Mouse (Mus musculus): ENCODE measurements around the gene Gata1. TPM values are rescaled to one million over a fixed set of nuclear protein-coding genes. Genes with fewer than 3 reads are reported as not detected.

Gene Gata1
- polyA plus RNA-seq, 1 experiment from 2014 or later = not detected

DNA sequence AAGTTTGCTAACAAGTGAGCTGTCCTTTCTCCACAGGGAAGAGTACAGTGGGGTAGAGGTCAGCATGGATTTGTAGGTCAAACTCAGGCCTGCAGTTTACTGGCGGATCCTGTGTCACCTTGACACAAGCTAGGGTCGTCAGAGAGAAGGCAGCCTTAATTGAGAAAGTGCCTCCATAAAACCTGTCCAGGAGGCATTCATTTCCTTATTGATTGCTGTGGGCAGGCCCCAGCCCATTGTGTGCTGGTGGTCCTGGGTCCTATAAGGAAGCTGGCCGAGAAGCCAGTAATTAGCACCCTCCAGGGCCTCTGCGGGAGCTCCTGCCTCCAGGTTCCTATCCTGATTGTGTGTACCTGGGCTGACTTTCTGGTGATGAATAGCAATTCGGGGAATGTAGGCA lies 24.1 kb upstream of the Gata1 start:
- H3K4me3 ChIP-seq (replicated peaks) = no peak overlapping the region
- H3K4me2 ChIP-seq = no peak overlapping the region
- no peak overlapping the region for H3K9ac ChIP-seq (replicated peaks)
- no peaks in the 10 kb centered on the region for H3K9me3 ChIP-seq (replicated peaks)
- ATAC-seq (ENCODE audit: low FRiP score) = no peak
- no peak overlapping the region for H3K27ac ChIP-seq (replicated peaks)
- H3K4me1 ChIP-seq = no peaks in the 10 kb centered on the region
- H3K27me3 ChIP-seq (replicated peaks) = no peaks in the 10 kb centered on the region
- no peaks in the 10 kb centered on the region for H3K36me3 ChIP-seq
- 19% methylated on average over 5 of the region's 5 CpGs for WGBS

GRCm38 (mm10) chrX:8000546-8001192 lies 22.8 kb upstream of the Gata1 start:
- H3K4me3 ChIP-seq (replicated peaks) = no peak overlapping the region
- no peaks in the 10 kb centered on the region for H3K9me3 ChIP-seq (replicated peaks)
- no peak overlapping the region for H3K27ac ChIP-seq (replicated peaks)
- no peak overlapping the region for H3K4me2 ChIP-seq
- 80% methylated on average over 3 of the region's 3 CpGs for WGBS
- H3K27me3 ChIP-seq (replicated peaks) = no peaks in the 10 kb centered on the region
- H3K4me1 ChIP-seq = no peaks in the 10 kb centered on the region
- ATAC-seq (ENCODE audit: low FRiP score) = no peak
- no peak overlapping the region for H3K9ac ChIP-seq (replicated peaks)
- H3K36me3 ChIP-seq = no peaks in the 10 kb centered on the region

- no peak for ATAC-seq (ENCODE audit: low FRiP score)
- Histone ChIP-seq H3K9ac (replicated peaks) (no peak overlapping the region), H3K4me3 (replicated peaks) (no peak overlapping the region), H3K27me3 (replicated peaks) (no peaks in the 10 kb centered on the region), H3K27ac (replicated peaks) (no peak overlapping the region), H3K4me2 (no peak overlapping the region), H3K4me1 (no peaks in the 10 kb centered on the region), H3K9me3 (replicated peaks) (no peaks in the 10 kb centered on the region), H3K36me3 (no peaks in the 10 kb centered on the region)
- 79% methylated on average over 10 of the region's 10 CpGs for WGBS
Measured at GRCm38 (mm10) chrX:7993068-7993735, 15.3 kb upstream of the Gata1 start.

DNA sequence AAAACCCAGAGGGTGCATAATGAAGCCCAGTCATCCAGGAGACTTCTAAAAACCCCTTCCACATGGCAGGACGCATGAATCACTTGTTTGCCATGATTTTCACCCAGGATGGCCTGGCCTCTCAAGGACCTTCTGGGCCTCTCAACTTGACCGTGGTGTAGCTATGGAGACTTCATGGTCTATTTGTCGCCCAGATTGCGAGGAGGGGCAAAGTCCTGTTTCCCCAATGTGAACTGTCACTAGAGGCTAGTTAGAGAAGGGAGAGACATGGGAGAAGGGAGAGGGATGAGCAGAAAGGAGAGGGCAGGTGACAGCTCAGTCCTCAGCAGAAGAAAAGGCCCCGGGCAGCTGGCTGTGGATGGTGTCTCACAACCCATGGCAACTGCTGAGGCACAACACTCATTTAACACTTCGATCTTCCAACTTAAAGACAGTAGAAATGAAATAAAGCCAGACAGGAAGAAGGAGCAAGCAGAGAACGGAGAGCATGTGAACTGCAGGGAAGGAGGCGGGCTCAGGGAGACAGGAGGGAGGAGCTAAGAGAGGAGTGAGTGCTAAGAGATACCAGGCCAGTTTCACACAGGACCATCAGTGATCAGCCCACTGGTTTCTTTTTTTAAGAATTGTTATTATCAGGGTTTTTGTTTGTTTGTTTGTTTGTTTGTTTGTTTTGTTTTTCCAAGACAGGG lies 14.7 kb upstream of the Gata1 start:
- Histone ChIP-seq H3K4me2 (no peak overlapping the region), H3K9me3 (replicated peaks) (no peaks in the 10 kb centered on the region), H3K27ac (replicated peaks) (no peak overlapping the region), H3K36me3 (no peaks in the 10 kb centered on the region), H3K4me3 (replicated peaks) (no peak overlapping the region), H3K27me3 (replicated peaks) (no peaks in the 10 kb centered on the region), H3K4me1 (no peaks in the 10 kb centered on the region), H3K9ac (replicated peaks) (no peak overlapping the region)
- no peak for ATAC-seq (ENCODE audit: low FRiP score)
- 63% methylated on average over 8 of the region's 8 CpGs for WGBS

GRCm38 (mm10) chrX:7981368-7981767 lies 3.5 kb upstream of the Gata1 start:
- H3K27me3 ChIP-seq (replicated peaks) = no peaks in the 10 kb centered on the region
- no peak overlapping the region for H3K4me2 ChIP-seq
- no peak overlapping the region for H3K27ac ChIP-seq (replicated peaks)
- no peak overlapping the region for H3K4me3 ChIP-seq (replicated peaks)
- 81% methylated on average over 7 of the region's 7 CpGs for WGBS
- no peaks in the 10 kb centered on the region for H3K9me3 ChIP-seq (replicated peaks)
- H3K4me1 ChIP-seq = no peaks in the 10 kb centered on the region
- H3K36me3 ChIP-seq = no peaks in the 10 kb centered on the region
- H3K9ac ChIP-seq (replicated peaks) = no peak overlapping the region
- ATAC-seq (ENCODE audit: low FRiP score) = no peak

GRCm38 (mm10) chrX:7971292-7971691 lies 6.6 kb downstream of the Gata1 start:
- Histone ChIP-seq H3K27me3 (replicated peaks) (no peaks in the 10 kb centered on the region), H3K9me3 (replicated peaks) (no peaks in the 10 kb centered on the region), H3K4me2 (no peak overlapping the region), H3K9ac (replicated peaks) (no peak overlapping the region), H3K27ac (replicated peaks) (no peak overlapping the region), H3K4me3 (replicated peaks) (no peak overlapping the region), H3K4me1 (no peaks in the 10 kb centered on the region), H3K36me3 (no peaks in the 10 kb centered on the region)
- ATAC-seq (ENCODE audit: low FRiP score) = no peak
- 74% methylated on average over 4 of the region's 4 CpGs for WGBS

GRCm38 (mm10) chrX:7968899-7969298 lies 9.0 kb downstream of the Gata1 start:
- no peaks in the 10 kb centered on the region for H3K9me3 ChIP-seq (replicated peaks)
- 82% methylated on average over 3 of the region's 3 CpGs for WGBS
- H3K9ac ChIP-seq (replicated peaks) = no peak overlapping the region
- H3K27ac ChIP-seq (replicated peaks) = no peak overlapping the region
- H3K4me2 ChIP-seq = no peak overlapping the region
- H3K4me1 ChIP-seq = no peaks in the 10 kb centered on the region
- no peak for ATAC-seq (ENCODE audit: low FRiP score)
- no peak overlapping the region for H3K4me3 ChIP-seq (replicated peaks)
- no peaks in the 10 kb centered on the region for H3K27me3 ChIP-seq (replicated peaks)
- H3K36me3 ChIP-seq = no peaks in the 10 kb centered on the region

DNA sequence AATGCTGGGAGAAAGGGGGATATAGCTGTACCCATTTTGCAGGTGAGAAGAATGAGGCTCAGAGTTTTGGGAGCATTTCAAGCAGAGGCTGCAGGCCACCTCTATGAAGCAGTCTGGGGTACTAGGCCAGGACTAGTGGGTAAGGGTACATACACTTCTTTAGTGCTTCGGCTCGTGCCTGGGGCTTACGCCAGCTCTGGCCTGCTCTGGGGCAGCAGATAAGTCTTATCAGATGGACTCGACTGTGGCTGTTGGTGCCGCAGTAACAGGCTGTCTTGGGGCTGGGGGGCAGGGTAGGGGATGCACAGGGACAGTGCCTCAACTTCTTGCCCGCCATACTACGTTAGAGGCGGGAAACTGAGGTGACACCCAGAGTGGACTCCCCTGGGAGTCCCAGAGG lies 9.6 kb downstream of the Gata1 start:
- H3K27me3 ChIP-seq (replicated peaks) = no peaks in the 10 kb centered on the region
- no peaks in the 10 kb centered on the region for H3K9me3 ChIP-seq (replicated peaks)
- H3K27ac ChIP-seq (replicated peaks) = no peak overlapping the region
- no peak for ATAC-seq (ENCODE audit: low FRiP score)
- H3K36me3 ChIP-seq = no peaks in the 10 kb centered on the region
- H3K4me2 ChIP-seq = no peak overlapping the region
- no peak overlapping the region for H3K9ac ChIP-seq (replicated peaks)
- no peaks in the 10 kb centered on the region for H3K4me1 ChIP-seq
- WGBS = 88% methylated on average over 8 of the region's 8 CpGs
- H3K4me3 ChIP-seq (replicated peaks) = no peak overlapping the region

- Histone ChIP-seq H3K9ac (replicated peaks) (no peak overlapping the region), H3K27me3 (replicated peaks) (no peaks in the 10 kb centered on the region), H3K4me2 (no peak overlapping the region), H3K4me3 (replicated peaks) (no peak overlapping the region), H3K4me1 (no peaks in the 10 kb centered on the region), H3K27ac (replicated peaks) (no peak overlapping the region), H3K9me3 (replicated peaks) (no peaks in the 10 kb centered on the region), H3K36me3 (no peaks in the 10 kb centered on the region)
- WGBS = 83% methylated on average over 9 of the region's 9 CpGs
- no peak for ATAC-seq (ENCODE audit: low FRiP score)
Measured at GRCm38 (mm10) chrX:7967596-7968201, 10.2 kb downstream of the Gata1 start.

- Histone ChIP-seq H3K4me1 (no peaks in the 10 kb centered on the region), H3K27ac (replicated peaks) (no peak overlapping the region), H3K4me2 (no peak overlapping the region), H3K27me3 (replicated peaks) (no peaks in the 10 kb centered on the region), H3K36me3 (no peaks in the 10 kb centered on the region), H3K4me3 (replicated peaks) (no peak overlapping the region), H3K9ac (replicated peaks) (no peak overlapping the region), H3K9me3 (replicated peaks) (no peaks in the 10 kb centered on the region)
- ATAC-seq (ENCODE audit: low FRiP score) = no peak
- 82% methylated on average over 4 of the region's 4 CpGs for WGBS
Measured at GRCm38 (mm10) chrX:7966161-7966560, 11.7 kb downstream of the Gata1 start.

DNA sequence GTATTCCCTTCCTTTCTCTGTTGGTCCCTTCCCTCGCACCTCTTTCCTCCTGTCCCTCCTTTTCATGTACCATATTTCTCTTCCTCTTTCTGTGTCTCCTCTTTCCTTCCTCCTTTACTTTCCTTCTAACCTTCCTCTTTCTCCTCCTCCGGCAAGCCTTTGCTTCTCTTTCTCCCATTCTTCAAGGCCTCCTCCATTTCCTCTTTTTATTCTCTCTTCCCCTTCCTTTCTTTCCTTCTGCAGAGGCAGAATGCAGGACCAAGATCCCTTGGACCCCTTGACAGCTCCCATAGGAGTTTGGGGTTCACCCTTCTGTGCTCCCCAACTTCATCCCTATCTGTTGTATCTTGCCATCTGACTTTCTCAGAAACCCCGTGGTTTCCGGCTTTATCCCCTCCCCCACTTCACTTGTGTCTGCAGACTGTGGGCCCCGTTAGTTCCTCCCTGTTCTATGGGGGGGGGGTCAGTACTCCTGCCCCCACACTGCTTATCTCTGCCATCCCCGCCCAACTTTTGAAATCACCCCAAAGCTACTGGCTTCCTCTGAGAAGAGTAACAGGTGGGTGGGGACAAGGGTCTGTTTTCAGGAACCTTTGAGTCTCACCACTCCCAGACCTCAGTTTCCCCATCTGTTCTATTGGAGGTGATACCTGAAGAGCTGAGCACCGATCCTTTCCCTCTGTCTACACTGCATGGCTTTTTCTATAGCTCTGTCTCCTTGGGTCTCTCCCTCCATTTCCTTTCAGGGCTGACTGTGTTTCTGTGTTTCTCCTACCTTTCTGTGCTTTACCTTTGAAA lies 13.8 kb downstream of the Gata1 start:
- Histone ChIP-seq H3K4me2 (no peak overlapping the region), H3K4me1 (no peaks in the 10 kb centered on the region), H3K9me3 (replicated peaks) (no peaks in the 10 kb centered on the region), H3K27ac (replicated peaks) (no peak overlapping the region), H3K27me3 (replicated peaks) (no peaks in the 10 kb centered on the region), H3K4me3 (replicated peaks) (no peak overlapping the region), H3K36me3 (no peaks in the 10 kb centered on the region), H3K9ac (replicated peaks) (no peak overlapping the region)
- ATAC-seq (ENCODE audit: low FRiP score) = no peak
- WGBS = 81% methylated on average over 7 of the region's 7 CpGs
